Mouse (Mus musculus): ENCODE measurements around the gene Fbxo5. TPM values are rescaled to one million over a fixed set of nuclear protein-coding genes. Genes with fewer than 3 reads are reported as not detected.

The Fbxo5 gene
- polyA plus RNA-seq, 1 experiment from 2014 or later, result 47.9 TPM

DNA sequence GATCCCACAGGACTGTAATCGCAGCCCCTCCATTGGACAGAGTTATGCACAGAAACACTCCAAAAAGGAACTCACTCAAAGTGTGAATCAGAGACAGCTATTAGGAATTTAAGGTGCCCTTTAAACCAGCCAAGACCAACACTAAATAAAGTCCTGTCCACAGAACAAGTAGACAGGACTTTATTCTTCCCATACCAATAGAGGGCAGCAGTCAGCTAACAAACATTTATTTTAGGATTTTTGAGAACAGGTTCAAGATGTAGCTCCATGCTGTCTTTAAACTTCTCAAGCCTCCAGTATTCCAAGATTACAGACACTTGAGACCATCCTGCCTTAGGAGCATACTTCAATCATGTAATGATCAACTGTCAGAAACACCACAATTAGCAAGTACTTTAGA, 4.9 kb downstream of the Fbxo5 start:
- no peaks in the 10 kb centered on the region for H3K27me3 ChIP-seq (replicated peaks; ENCODE audit: control insufficient read depth, insufficient read depth, low read length)
- H3K36me3 ChIP-seq (ENCODE audit: control insufficient read depth, insufficient read depth, low read length), result peaks cover 16% of the 10 kb centered on the region
- no peak overlapping the region for H3K9ac ChIP-seq (ENCODE audit: low read depth, low read length)
- peaks cover 21% of the 10 kb centered on the region for H3K4me1 ChIP-seq (ENCODE audit: control insufficient read depth, insufficient read depth, low read length)
- 97% methylated on average over 1 of the region's 1 CpGs for WGBS
- no peak for ATAC-seq
- H3K9me3 ChIP-seq (ENCODE audit: control insufficient read depth, low read length), result no peaks in the 10 kb centered on the region
- no peak overlapping the region for H3K4me3 ChIP-seq (ENCODE audit: low read length)
- no peak overlapping the region for H3K4me2 ChIP-seq (ENCODE audit: low read depth, low read length)
- H3K27ac ChIP-seq (ENCODE audit: low read length), result no peak overlapping the region

DNA sequence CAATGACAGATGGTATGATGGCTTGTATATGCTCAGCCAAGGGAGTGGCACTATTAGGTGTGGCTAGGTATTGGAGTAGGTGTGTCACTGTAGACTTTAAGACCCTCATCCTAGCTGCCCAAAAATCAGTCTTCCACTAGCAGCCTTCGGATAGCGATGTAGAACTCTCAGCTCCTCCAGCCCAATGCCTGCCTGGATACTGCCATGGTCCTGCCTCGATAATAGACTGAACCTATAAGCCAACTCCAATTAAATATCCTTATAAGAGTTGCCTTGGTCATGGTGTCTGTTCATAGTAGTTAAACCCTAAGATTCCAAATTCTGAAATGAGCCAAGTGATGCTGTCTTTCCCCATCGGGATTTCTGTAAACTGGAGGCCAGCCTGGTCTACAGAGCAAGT, 7.3 kb downstream of the Fbxo5 start:
- Histone ChIP-seq H3K36me3 (ENCODE audit: control insufficient read depth, insufficient read depth, low read length) (peaks cover 16% of the 10 kb centered on the region), H3K4me1 (ENCODE audit: control insufficient read depth, insufficient read depth, low read length) (peaks cover 16% of the 10 kb centered on the region), H3K9me3 (ENCODE audit: control insufficient read depth, low read length) (no peaks in the 10 kb centered on the region), H3K27ac (ENCODE audit: low read length) (no peak overlapping the region), H3K4me3 (ENCODE audit: low read length) (no peak overlapping the region), H3K9ac (ENCODE audit: low read depth, low read length) (no peak overlapping the region), H3K27me3 (replicated peaks; ENCODE audit: control insufficient read depth, insufficient read depth, low read length) (no peaks in the 10 kb centered on the region), H3K4me2 (ENCODE audit: low read depth, low read length) (no peak overlapping the region)
- ATAC-seq, result no peak
- WGBS, result 84% methylated on average over 4 of the region's 4 CpGs

DNA sequence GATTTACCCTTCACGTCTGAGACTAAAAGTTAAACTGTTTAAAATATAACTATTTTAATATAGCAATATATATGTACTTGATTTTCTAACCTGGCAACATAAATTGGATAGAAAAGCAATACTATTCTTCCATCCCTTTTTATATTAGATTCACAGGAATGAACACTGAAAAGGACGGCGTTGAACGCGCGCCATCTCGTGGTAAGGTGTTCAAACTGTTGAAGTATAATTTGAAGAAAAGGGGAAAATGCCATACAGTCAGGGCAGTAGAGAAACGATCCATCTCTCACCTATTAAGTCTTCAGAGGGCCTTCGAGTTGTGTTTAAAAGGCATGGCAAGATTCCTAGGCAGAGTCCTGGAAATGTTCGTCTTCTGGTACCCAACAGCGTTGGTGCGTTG, 14.7 kb downstream of the Fbxo5 start:
- Histone ChIP-seq H3K27ac (ENCODE audit: low read length) (no peak overlapping the region), H3K36me3 (ENCODE audit: control insufficient read depth, insufficient read depth, low read length) (no peaks in the 10 kb centered on the region), H3K27me3 (replicated peaks; ENCODE audit: control insufficient read depth, insufficient read depth, low read length) (no peaks in the 10 kb centered on the region), H3K9me3 (ENCODE audit: control insufficient read depth, low read length) (no peaks in the 10 kb centered on the region), H3K9ac (ENCODE audit: low read depth, low read length) (no peak overlapping the region), H3K4me1 (ENCODE audit: control insufficient read depth, insufficient read depth, low read length) (no peaks in the 10 kb centered on the region), H3K4me2 (ENCODE audit: low read depth, low read length) (no peak overlapping the region), H3K4me3 (ENCODE audit: low read length) (no peak overlapping the region)
- WGBS, result 22% methylated on average over 12 of the region's 12 CpGs
- ATAC-seq, result no peak

DNA sequence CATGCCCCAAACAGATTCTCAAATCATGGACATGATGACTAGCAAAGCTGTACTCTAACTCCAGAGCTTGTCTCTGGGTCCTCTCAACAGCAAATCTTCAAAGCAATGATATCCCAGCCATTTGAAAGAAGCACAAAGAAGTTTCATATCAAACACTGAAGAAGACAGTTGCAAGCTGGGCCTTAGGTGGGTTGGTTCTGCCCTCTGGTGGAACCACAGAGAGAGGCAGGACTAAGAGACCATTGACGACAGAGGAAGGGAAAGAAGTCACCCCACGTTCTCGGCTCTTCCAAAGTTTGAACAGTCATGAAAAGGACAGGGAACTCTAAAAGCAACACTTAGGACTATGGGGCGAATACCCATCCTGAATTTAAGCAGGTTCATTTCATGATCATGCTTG, 18.5 kb downstream of the Fbxo5 start:
- H3K4me2 ChIP-seq (ENCODE audit: low read depth, low read length), result no peak overlapping the region
- H3K27ac ChIP-seq (ENCODE audit: low read length), result no peak overlapping the region
- 22% methylated on average over 4 of the region's 4 CpGs for WGBS
- H3K27me3 ChIP-seq (replicated peaks; ENCODE audit: control insufficient read depth, insufficient read depth, low read length), result no peaks in the 10 kb centered on the region
- H3K36me3 ChIP-seq (ENCODE audit: control insufficient read depth, insufficient read depth, low read length), result no peaks in the 10 kb centered on the region
- no peak for ATAC-seq
- H3K4me1 ChIP-seq (ENCODE audit: control insufficient read depth, insufficient read depth, low read length), result no peaks in the 10 kb centered on the region
- no peak overlapping the region for H3K9ac ChIP-seq (ENCODE audit: low read depth, low read length)
- H3K4me3 ChIP-seq (ENCODE audit: low read length), result no peak overlapping the region
- H3K9me3 ChIP-seq (ENCODE audit: control insufficient read depth, low read length), result no peaks in the 10 kb centered on the region

Other genes with a start within 250 kb of the Fbxo5 start
- 4.2 and 4.6 TPM in 2 replicates for gene Myct1, start 211.8 kb downstream of the Fbxo5 start, polyA plus RNA-seq (2015; fragmentation: Nextera tagmentation; extraction: Ambion mirVana)
- gene Vip, start 166.4 kb downstream of the Fbxo5 start, polyA plus RNA-seq (2015; fragmentation: Nextera tagmentation; extraction: Ambion mirVana), result 20.9 and 22.8 TPM in 2 replicates
- 11.9 and 12.5 TPM in 2 replicates for gene Mtrf1l, start 18.3 kb upstream of the Fbxo5 start, polyA plus RNA-seq (2015; fragmentation: Nextera tagmentation; extraction: Ambion mirVana)
- 0.98 and 1.6 TPM in 2 replicates for gene Rgs17, start 116.8 kb upstream of the Fbxo5 start, polyA plus RNA-seq (2015; fragmentation: Nextera tagmentation; extraction: Ambion mirVana)